Mouse (Mus musculus) layer of hippocampus, adult 8-10 months (tissue): ENCODE measurements around the gene Trim39. TPM values are rescaled to one million over a fixed set of nuclear protein-coding genes. Genes with fewer than 3 reads are reported as not detected.
"Not testable (repeated sequence)": the region's sequence is repeated elsewhere in the genome, so short reads cannot be mapped to it uniquely, and the experiment has no call there.

Experiments used
- DNase-seq, 2 experiments: peaks; one replicate each; pipeline ENCODE4 v3.0.0; 2022; ENCODE audit warnings: low spot score in 2 of 2
- total RNA-seq, 4 experiments: library from RNA; stranded (reverse); gene quantifications; 2 replicates each; pipeline ENCODE4 v1.2.4; 2022

Gene Trim39
- total RNA-seq, 4 experiments from 2014 or later, result 23.2 to 27.7 (median 25.4) TPM

- DNase-seq, result no peak
These were observed 19.7 kb downstream of the Trim39 start for GRCm38 (mm10) chr17:36252250-36252876.

- no peak for DNase-seq
These were observed 23.2 kb downstream of the Trim39 start for GRCm38 (mm10) chr17:36248886-36249285.

DNA sequence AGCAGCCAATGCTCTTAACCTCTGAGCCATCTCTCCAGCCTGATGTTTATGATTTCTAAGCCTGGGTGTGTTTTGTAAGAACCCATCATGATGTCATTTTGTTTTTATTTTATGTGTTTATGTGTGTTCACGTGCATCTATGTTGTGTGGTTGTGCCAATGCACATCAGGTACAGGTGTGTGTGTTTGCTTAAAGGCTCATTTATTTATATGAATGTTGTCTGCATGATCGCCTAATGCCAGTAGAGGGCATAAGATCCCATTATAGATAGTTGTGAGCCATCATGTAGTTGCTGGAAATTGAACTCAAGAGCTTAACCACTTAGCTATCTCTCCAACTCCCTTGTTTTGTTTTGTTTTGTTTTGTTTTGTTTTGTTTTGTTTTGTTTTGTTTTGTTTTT lies 26.3 kb downstream of the Trim39 start:
- no peak for DNase-seq

DNA sequence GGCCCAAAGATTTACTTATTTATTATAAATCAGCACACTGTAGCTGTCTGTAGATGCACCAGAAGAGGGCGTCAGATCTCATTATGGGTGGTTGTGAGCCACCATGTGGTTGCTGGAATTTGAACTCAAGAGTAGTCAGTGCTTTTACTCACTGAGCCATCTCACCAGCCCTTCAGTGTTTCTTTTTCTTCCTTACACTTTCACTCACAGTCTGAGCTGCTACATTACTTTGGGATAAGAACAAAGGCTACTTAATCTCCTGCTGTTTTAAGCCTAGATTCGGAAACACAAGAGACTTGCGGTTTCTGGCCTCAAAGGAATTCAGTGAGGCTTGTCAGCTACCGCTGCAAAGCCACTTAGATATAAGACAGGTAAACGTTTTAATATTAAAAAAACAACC lies 28.0 kb downstream of the Trim39 start:
- DNase-seq, result no peak

GRCm38 (mm10) chr17:36240637-36241213 lies 31.3 kb downstream of the Trim39 start:
- DNase-seq, result no peak

DNA sequence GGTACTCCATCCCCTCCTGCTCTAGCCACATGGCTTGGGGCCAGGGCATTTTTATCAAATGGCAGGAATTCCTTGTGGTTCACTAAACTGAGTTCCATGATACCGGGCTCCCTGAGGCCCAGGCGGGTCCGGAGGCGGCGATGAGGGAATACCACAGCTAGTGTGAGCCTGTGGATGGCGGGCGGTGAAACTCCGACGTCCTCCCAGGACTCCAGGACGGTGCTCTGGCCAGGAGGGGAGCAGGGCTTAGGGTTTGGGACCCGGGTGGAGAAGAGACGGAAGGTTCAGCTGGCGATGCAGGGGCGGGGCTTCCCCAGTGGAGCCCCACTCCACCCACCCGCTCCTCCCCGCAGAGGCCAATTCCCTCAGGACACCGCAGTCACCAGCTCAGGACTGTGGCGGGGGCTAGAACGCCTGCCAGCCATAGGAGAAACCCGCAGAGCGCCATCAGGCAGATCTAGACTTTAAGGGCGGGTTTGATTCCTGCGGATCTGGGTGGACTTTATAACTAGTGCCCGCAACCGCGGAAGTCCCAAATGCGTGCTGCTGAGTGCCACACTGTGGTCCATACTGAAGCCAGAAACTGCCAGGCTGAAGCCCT lies 34.6 kb downstream of the Trim39 start:
- DNase-seq, result no peak

DNA sequence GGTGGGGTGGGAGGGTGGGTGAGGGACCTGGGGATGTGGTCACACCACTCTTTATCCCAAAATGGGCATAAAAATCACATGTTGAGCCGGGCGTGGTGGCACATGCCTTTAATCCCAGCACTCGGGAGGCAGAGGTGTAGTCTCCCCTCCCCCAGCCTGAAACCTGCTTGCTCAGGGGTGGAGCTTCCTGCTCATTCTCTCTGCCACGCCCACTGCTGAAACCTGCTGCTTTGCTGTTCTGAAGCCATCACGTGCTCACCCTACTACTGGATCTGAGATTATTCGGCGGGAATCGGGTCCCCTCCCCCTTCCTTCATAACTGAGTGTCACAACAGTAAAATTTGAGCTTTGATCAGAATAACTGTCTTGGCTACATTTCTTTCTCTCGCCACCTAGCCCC lies 36.7 kb downstream of the Trim39 start:
- not testable (repeated sequence) for DNase-seq

DNA sequence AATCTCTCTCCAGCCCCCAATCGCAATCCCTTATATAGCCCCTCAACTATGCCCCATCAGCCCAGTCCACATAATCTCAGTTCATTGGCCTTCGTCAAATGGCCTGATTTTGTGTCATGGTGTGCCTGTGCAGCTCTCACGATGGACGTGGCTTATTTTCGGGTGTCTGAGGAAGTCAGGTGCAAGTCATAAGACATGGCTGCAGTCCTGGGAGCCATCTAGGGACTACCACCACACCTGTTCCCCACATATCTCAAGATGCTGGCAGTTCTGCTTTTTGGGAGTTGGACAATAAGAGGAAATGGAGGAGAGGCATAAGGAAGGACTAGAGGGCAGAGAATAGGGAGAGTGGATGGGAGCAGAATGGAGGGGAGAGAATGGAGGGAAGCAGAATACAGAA lies 38.5 kb downstream of the Trim39 start:
- DNase-seq, result no peak

- no peak for DNase-seq
These were observed 40.7 kb downstream of the Trim39 start for GRCm38 (mm10) chr17:36231318-36231717.

DNA sequence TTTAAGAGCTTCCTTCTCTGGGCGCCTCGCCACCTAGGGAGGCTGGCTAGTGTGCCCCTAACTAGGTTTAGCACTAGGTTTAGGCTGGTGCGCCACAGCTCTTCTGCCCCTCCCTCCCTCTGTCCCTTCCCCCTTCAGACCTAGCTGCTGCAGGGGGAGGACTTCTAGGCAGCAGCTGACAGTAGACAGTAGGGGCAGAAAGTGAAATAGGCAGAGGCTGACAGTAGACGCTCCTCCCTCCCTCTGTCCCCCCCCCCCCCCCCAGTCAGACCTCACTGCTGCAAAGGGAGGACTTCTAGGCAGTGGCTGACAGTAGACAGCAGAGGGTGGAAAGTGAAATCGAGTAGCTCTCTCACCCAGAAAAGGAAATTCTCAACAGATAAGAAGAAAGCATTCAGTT lies 43.0 kb downstream of the Trim39 start:
- DNase-seq, result no peak

DNA sequence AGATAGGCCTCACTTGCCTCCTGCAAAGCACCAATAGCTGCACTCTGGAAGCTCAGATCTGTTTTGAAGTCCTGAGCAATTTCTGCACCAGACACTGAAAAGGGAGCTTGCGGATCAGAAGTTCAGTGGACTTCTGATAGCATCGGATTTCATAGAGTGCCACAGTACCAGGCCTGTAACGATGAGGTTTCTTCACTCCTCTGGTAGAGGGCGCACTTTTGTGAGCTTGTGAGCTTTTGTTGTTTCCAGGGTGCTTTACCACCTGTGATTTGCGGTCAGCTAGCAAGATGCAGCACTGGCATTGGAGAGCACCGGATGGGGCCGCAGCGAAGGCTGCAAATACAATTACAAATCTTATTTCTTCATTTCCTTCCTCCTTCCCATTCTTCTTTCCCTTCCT lies 45.1 kb downstream of the Trim39 start:
- no peak for DNase-seq

GRCm38 (mm10) chr17:36225231-36225824 lies 46.7 kb downstream of the Trim39 start:
- no peak for DNase-seq

GRCm38 (mm10) chr17:36224451-36224850 lies 47.6 kb downstream of the Trim39 start:
- no peak for DNase-seq

GRCm38 (mm10) chr17:36218594-36219155 lies 53.4 kb downstream of the Trim39 start:
- DNase-seq, result no peak

DNA sequence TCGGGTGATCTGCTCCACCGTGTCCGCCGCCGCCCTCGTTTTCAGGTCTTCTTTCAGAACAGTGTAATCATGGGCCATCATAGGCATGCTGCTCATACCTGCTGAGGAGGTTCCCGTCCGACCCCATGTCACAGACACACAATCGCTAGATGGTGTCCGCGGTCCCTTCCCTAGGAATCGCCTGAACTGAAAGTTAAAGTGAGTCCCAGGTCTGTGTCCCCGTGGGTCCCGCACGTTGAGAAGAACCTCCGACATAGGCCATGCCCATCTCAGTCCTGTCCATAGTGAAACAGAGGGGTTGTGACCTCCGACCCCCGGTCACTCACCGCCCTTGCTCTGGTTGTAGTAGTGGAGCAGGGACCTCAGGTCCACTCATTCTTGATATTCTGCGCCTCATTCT lies 56.5 kb downstream of the Trim39 start:
- DNase-seq, result no peak

Other genes starting within 250 kb of the Trim39 start
- 10 to 100 TPM in 2 of 4 experiments, 1 to 10 TPM in 2; 6.6 to 30.9 (median 14.2) TPM for gene H2-T23, start 239.4 kb downstream of the Trim39 start, total RNA-seq
- 10 to 100 TPM; 15.7 to 18.4 (median 16.5) TPM for gene H2-T22, start 229.5 kb downstream of the Trim39 start, total RNA-seq
- gene Gm6034, start 229.3 kb downstream of the Trim39 start, total RNA-seq, result not detected
- 1 to 10 TPM in 3 of 4 experiments, under 1 TPM in 1; 1.00 to 5.0 (median 2.2) TPM for gene Gm11127, start 213.9 kb downstream of the Trim39 start, total RNA-seq
- under 1 TPM in 3 of 4 experiments, not detected in 1; 0.22 to 0.61 (median 0.28) TPM for gene Gm19684, start 150.6 kb downstream of the Trim39 start, total RNA-seq
- gene Gm7030, start 142.8 kb downstream of the Trim39 start, total RNA-seq, result under 1 TPM in 1 of 4 experiments, not detected in 3; 0.57 TPM
- not detected for gene Gm8909, start 103.7 kb downstream of the Trim39 start, total RNA-seq
- not detected for gene H2-T3, start 82.0 kb downstream of the Trim39 start, total RNA-seq
- gene Rpp21, start 14.2 kb downstream of the Trim39 start, total RNA-seq, result 10 to 100 TPM; 39.1 to 50.1 (median 45.3) TPM
- gene H2-M10.2, start 14.2 kb upstream of the Trim39 start, total RNA-seq, result not detected
- gene H2-M10.1, start 53.9 kb upstream of the Trim39 start, total RNA-seq, result not detected
- not detected for gene H2-M10.3, start 96.2 kb upstream of the Trim39 start, total RNA-seq
- not detected for gene H2-M10.4, start 190.1 kb upstream of the Trim39 start, total RNA-seq